Mouse (Mus musculus): ENCODE measurements around the gene Armc6.

DNA sequence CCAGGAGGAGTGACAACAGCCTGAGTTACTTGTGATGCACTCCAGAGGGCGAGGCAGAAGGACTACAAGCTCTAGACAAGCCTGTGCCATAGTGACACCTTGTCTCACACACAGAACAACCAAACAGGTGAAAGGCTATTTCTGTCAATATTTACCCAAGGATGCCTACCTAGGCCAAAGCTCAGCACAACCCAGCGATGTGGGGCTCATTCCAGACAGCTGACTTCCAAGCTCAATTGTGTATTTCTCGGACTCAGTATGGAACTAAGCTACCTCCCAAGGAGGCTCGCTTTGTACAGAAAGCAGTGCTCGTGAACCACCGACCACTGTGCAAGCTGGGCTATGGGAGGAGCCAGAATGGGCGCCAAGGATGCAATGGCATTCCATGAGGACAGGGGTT, 36.7 kb downstream of the Armc6 start:
- TF ChIP-seq CTCF (IDR thresholded peaks at IDR 0.05; ENCODE audit: control insufficient read depth, insufficient read depth, insufficient read length) (no peak), USF1 (IDR thresholded peaks at IDR 0.05; ENCODE audit: low read depth) (no peak), MYOG (IDR thresholded peaks at IDR 0.05; ENCODE audit: control insufficient read depth, extremely low read depth, insufficient read length) (no peak), MAX (IDR thresholded peaks at IDR 0.05) (no peak), MYOD1 (IDR thresholded peaks at IDR 0.05; ENCODE audit: control insufficient read depth, insufficient read length, low read depth) (no peak), CEBPB (IDR thresholded peaks at IDR 0.05; ENCODE audit: low read depth) (no peak)
